Mouse (Mus musculus): ENCODE measurements around the gene Saa2. TPM values are rescaled to one million over a fixed set of nuclear protein-coding genes. Genes with fewer than 3 reads are reported as not detected.

The Saa2 gene
- total and polyA plus RNA-seq, 3 experiments: not detected

GRCm38 (mm10) chr7:46748459-46748858 lies 3.1 kb upstream of the Saa2 start:
- DNase-seq (ENCODE audit: low read depth, low spot score): no peak
- no peaks in the 10 kb centered on the region for H3K36me3 ChIP-seq (ENCODE audit: control insufficient read depth in 1 of 2, insufficient read depth in 2 of 2, low read length in 2 of 2)
- no peaks in the 10 kb centered on the region for H3K4me1 ChIP-seq (ENCODE audit: control insufficient read depth in 1 of 2, insufficient read depth in 2 of 2, low read length in 2 of 2)
- H3K4me3 ChIP-seq (ENCODE audit: control insufficient read depth in 1 of 2, insufficient read depth in 1 of 2, low read depth in 2 of 2, low read length in 2 of 2): no peak overlapping the region
- TF ChIP-seq ZMIZ1 (IDR thresholded peaks at IDR 0.05; ENCODE audit: low read depth, low read length): no peak
- TF ChIP-seq MAX (IDR thresholded peaks at IDR 0.05; ENCODE audit: low read length): no peak
- TF ChIP-seq TAL1 (IDR thresholded peaks at IDR 0.05; ENCODE audit: low read length): no peak
- TF ChIP-seq GATA1 (IDR thresholded peaks at IDR 0.05; ENCODE audit: low read depth, low read length): no peak
- no peak for TF ChIP-seq MEF2A (IDR thresholded peaks at IDR 0.05; ENCODE audit: extremely low read depth, insufficient replicate concordance, low read depth, low read length, poor library complexity, severe bottlenecking)
- TF ChIP-seq ZNF384 (IDR thresholded peaks at IDR 0.05; ENCODE audit: low read depth, low read length): no peak
- TF ChIP-seq ETS1 (IDR thresholded peaks at IDR 0.05; ENCODE audit: low read depth, low read length): no peak
- TF ChIP-seq ZC3H11A (IDR thresholded peaks at IDR 0.05; ENCODE audit: low read depth, low read length): no peak
- no peak for TF ChIP-seq BHLHE40 (IDR thresholded peaks at IDR 0.05; ENCODE audit: borderline replicate concordance, low read depth, low read length)
- TF ChIP-seq MXI1 (IDR thresholded peaks at IDR 0.05; ENCODE audit: low read depth, low read length): no peak
- no peak for TF ChIP-seq GABPA (IDR thresholded peaks at IDR 0.05; ENCODE audit: low read depth, low read length)
- no peak for TF ChIP-seq EP300 (IDR thresholded peaks at IDR 0.05; ENCODE audit: low read depth in 1 of 2, low read length in 2 of 2)
- no peak for TF ChIP-seq HCFC1 (IDR thresholded peaks at IDR 0.05; ENCODE audit: low read depth, low read length)
- no peak for TF ChIP-seq RCOR1 (IDR thresholded peaks at IDR 0.05; ENCODE audit: low read depth, low read length)
- H3K79me2 ChIP-seq (ENCODE audit: control insufficient read depth, insufficient read depth, low read length, poor library complexity): no peaks in the 10 kb centered on the region
- H3K27ac ChIP-seq (ENCODE audit: control insufficient read depth, low read depth, low read length): no peak overlapping the region
- H3K9ac ChIP-seq (ENCODE audit: control insufficient read depth, low read depth, low read length, poor library complexity, severe bottlenecking): no peak overlapping the region
- H3K9me3 ChIP-seq (replicated peaks; ENCODE audit: insufficient read depth, low read length): no peaks in the 10 kb centered on the region
- peaks cover 15 to 17% of the 10 kb centered on the region in 2 experiments for H3K27me3 ChIP-seq (ENCODE audit: control insufficient read depth in 1 of 2, insufficient read depth in 2 of 2, low read length in 2 of 2)

- Histone ChIP-seq H3K4me1 (ENCODE audit: control insufficient read depth in 1 of 2, insufficient read depth in 2 of 2, low read length in 2 of 2) (no peaks in the 10 kb centered on the region), H3K36me3 (ENCODE audit: control insufficient read depth in 1 of 2, insufficient read depth in 2 of 2, low read length in 2 of 2) (peaks cover 0 to 2% of the 10 kb centered on the region in 2 experiments; a peak in 2 of 4 replicates), H3K27me3 (ENCODE audit: control insufficient read depth in 1 of 2, insufficient read depth in 2 of 2, low read length in 2 of 2) (no peaks in the 10 kb centered on the region), H3K27ac (ENCODE audit: control insufficient read depth, low read depth, low read length) (no peak overlapping the region), H3K9ac (ENCODE audit: control insufficient read depth, low read depth, low read length, poor library complexity, severe bottlenecking) (no peak overlapping the region), H3K4me3 (ENCODE audit: control insufficient read depth in 1 of 2, insufficient read depth in 1 of 2, low read depth in 2 of 2, low read length in 2 of 2) (no peak overlapping the region), H3K79me2 (ENCODE audit: control insufficient read depth, insufficient read depth, low read length, poor library complexity) (no peaks in the 10 kb centered on the region), H3K9me3 (replicated peaks; ENCODE audit: insufficient read depth, low read length) (no peaks in the 10 kb centered on the region)
- DNase-seq (ENCODE audit: low read depth, low spot score): no peak
- TF ChIP-seq SMC3 (IDR thresholded peaks at IDR 0.05; ENCODE audit: low read depth, low read length) (no peak), MXI1 (IDR thresholded peaks at IDR 0.05; ENCODE audit: low read depth, low read length) (no peak), USF1 (IDR thresholded peaks at IDR 0.05; ENCODE audit: low read depth, low read length) (no peak), CHD2 (IDR thresholded peaks at IDR 0.05; ENCODE audit: low read length) (no peak), RAD21 (IDR thresholded peaks at IDR 0.05; ENCODE audit: low read depth, low read length) (no peak), CHD1 (IDR thresholded peaks at IDR 0.05; ENCODE audit: low read depth, low read length) (no peak), GATA1 (IDR thresholded peaks at IDR 0.05; ENCODE audit: low read depth, low read length) (no peak), MAX (IDR thresholded peaks at IDR 0.05; ENCODE audit: low read length) (no peak), HCFC1 (IDR thresholded peaks at IDR 0.05; ENCODE audit: low read depth, low read length) (no peak), ZMIZ1 (IDR thresholded peaks at IDR 0.05; ENCODE audit: low read depth, low read length) (no peak), MAZ (IDR thresholded peaks at IDR 0.05; ENCODE audit: low read depth, low read length) (no peak), MEF2A (IDR thresholded peaks at IDR 0.05; ENCODE audit: extremely low read depth, insufficient replicate concordance, low read depth, low read length, poor library complexity, severe bottlenecking) (no peak), TAL1 (IDR thresholded peaks at IDR 0.05; ENCODE audit: low read length) (no peak), TBP (IDR thresholded peaks at IDR 0.05; ENCODE audit: low read depth, low read length) (no peak), KAT2A (conservative IDR thresholded peaks at IDR 0.05; ENCODE audit: low read depth, low read length) (no peak), SIN3A (IDR thresholded peaks at IDR 0.05; ENCODE audit: low read length) (no peak), E2F4 (IDR thresholded peaks at IDR 0.05; ENCODE audit: borderline replicate concordance, low read depth, low read length) (no peak)
Observed at GRCm38 (mm10) chr7:46761049-46761795, 9.6 kb downstream of the Saa2 start.

Data from MEL (cell line).